Mouse (Mus musculus) myocyte (in vitro differentiated cells): ENCODE data around the gene Fam169b. TPM values are rescaled to one million over a fixed set of nuclear protein-coding genes. Genes with fewer than 3 reads are reported as not detected.

Experiments used
- H3K27me3 ChIP-seq: one replicate; pipeline ENCODE4 v1.6.1; 2011; ENCODE audit not compliant: control insufficient read depth, insufficient read depth, insufficient read length
- H3K36me3 ChIP-seq: one replicate; pipeline ENCODE4 v1.6.1; 2011; ENCODE audit not compliant: control insufficient read depth, insufficient read depth
- H3K4me2 ChIP-seq: one replicate; pipeline ENCODE4 v1.6.1; 2011; ENCODE audit warnings: low read depth, control low read depth
- H3K4me3 ChIP-seq: one replicate; pipeline ENCODE4 v1.5.1; 2011; ENCODE audit warnings: mild to moderate bottlenecking, control low read depth, moderate library complexity
- H3K79me2 ChIP-seq: one replicate; pipeline ENCODE4 v1.6.1; 2011; ENCODE audit not compliant: control insufficient read depth, insufficient read depth
- H3ac ChIP-seq: one replicate; pipeline ENCODE4 v1.6.1; 2011; ENCODE audit not compliant: control insufficient read depth, insufficient read length
- CEBPB ChIP-seq: IDR thresholded peaks from 2 replicates; pipeline ENCODE4 v1.6.1; 2011; ENCODE audit warnings: mild to moderate bottlenecking, moderate library complexity; ENCODE audit not compliant: poor library complexity, insufficient read depth, severe bottlenecking
- E2F4 ChIP-seq: IDR thresholded peaks from one replicate; pipeline ENCODE4 v1.6.1; 2011; ENCODE audit warnings: mild to moderate bottlenecking, control low read depth, moderate library complexity; ENCODE audit not compliant: insufficient read depth
- MAX ChIP-seq: IDR thresholded peaks from one replicate; pipeline ENCODE4 v1.6.1; 2011; ENCODE audit warnings: low read depth, mild to moderate bottlenecking, control low read depth
- MYOD1 ChIP-seq, 3 experiments: IDR thresholded peaks; one replicate each; pipeline ENCODE4 v1.6.1; 2011; ENCODE audit warnings: control low read depth in 2 of 3, low read depth in 2 of 3, mild to moderate bottlenecking in 2 of 3, moderate library complexity in 1 of 3; ENCODE audit not compliant: insufficient read length in 2 of 3, control insufficient read depth in 1 of 3
- MYOG ChIP-seq, 3 experiments: IDR thresholded peaks; one replicate each; pipeline ENCODE4 v1.6.1; 2011; ENCODE audit warnings: control low read depth in 2 of 3, low read depth in 2 of 3, mild to moderate bottlenecking in 2 of 3; ENCODE audit not compliant: insufficient read length in 2 of 3, control insufficient read depth in 1 of 3, insufficient read depth in 1 of 3
- POLR2A ChIP-seq: IDR thresholded peaks from one replicate; pipeline ENCODE4 v1.6.1; 2011; ENCODE audit warnings: low read depth, mild to moderate bottlenecking, control low read depth, moderate library complexity; ENCODE audit not compliant: insufficient read length
- POLR2AphosphoS2 ChIP-seq: IDR thresholded peaks from one replicate; pipeline ENCODE4 v1.6.1; 2011; ENCODE audit warnings: low read depth, control low read depth; ENCODE audit not compliant: insufficient read length
- REST ChIP-seq: IDR thresholded peaks from one replicate; pipeline ENCODE4 v1.6.1; 2011; ENCODE audit warnings: mild to moderate bottlenecking, control low read depth, moderate library complexity; ENCODE audit not compliant: insufficient read depth, insufficient read length
- SRF ChIP-seq: IDR thresholded peaks from one replicate; pipeline ENCODE4 v1.6.1; 2011; ENCODE audit warnings: low read depth; ENCODE audit not compliant: control insufficient read depth, insufficient read length
- TCF12 ChIP-seq: IDR thresholded peaks from one replicate; pipeline ENCODE4 v1.6.1; 2011; ENCODE audit warnings: mild to moderate bottlenecking, control low read depth; ENCODE audit not compliant: poor library complexity, insufficient read depth, severe bottlenecking
- TCF3 ChIP-seq: IDR thresholded peaks from one replicate; pipeline ENCODE4 v1.6.1; 2011; ENCODE audit warnings: low read depth, control low read depth; ENCODE audit not compliant: insufficient read length
- USF1 ChIP-seq: IDR thresholded peaks from one replicate; pipeline ENCODE4 v1.6.1; 2011; ENCODE audit warnings: low read depth, mild to moderate bottlenecking, control low read depth, moderate library complexity
- polyA plus RNA-seq: library from polyadenylated mRNA; unstranded; fragments of >200 nt; fragmentation: generic; extraction: Trizol; gene quantifications from one replicate; pipeline ENCODE4 v1.2.1, GENCODE M21; 2012; ENCODE audit warnings: missing spikeins

Gene Fam169b
- polyA plus RNA-seq, 1 experiment, result 0.79 TPM

DNA sequence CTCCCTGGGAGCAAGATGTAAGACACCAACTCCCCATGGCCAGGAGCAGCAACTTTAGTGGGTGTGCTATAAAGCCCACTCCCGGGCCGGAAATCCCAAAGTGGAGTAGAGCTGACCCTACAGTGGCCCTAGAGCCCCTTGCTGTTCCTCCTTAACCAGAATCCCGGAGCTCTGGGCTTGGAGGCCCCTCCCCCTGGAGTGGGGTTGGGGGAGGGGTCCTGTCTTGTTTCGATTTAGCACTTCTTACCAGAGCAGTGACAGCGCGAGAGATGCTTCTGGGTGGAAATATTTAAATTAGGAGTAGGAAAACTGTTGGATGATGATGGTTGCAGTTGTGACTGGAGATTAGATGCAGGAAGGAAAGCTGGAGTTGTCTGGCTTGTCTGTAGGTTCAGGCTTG lies 45.1 kb upstream of the Fam169b start:
- no peak for TF ChIP-seq CEBPB
- H3K27me3 ChIP-seq, result no peaks in the 10 kb centered on the region
- H3K36me3 ChIP-seq, result peaks cover 6% of the 10 kb centered on the region
- H3ac ChIP-seq, result no peak overlapping the region
- no peak overlapping the region for H3K4me2 ChIP-seq
- H3K79me2 ChIP-seq, result no peaks in the 10 kb centered on the region
- no peak overlapping the region for H3K4me3 ChIP-seq

DNA sequence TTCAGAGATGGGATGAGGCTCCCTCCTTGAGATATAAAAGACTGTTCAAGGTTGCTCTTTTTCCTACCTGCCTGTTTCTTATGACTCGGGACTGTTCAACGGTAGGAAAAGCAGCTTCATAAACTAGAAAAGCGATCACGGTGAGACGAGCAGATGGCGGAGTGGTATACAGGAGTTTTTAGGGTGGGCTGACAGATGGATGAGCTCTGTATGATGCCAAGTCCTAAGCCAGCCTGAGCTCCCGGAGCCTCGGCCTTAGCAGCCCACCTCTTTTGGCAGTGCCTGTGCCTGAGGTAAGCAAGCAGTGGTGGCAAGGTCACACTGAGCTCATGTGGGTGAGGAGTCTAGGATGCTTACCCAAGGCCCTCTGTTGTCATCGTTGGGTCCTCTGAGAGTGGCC lies 42.8 kb upstream of the Fam169b start:
- Histone ChIP-seq H3K79me2 (no peaks in the 10 kb centered on the region), H3K4me3 (no peak overlapping the region), H3K36me3 (peaks cover 4% of the 10 kb centered on the region), H3K4me2 (no peak overlapping the region), H3K27me3 (no peaks in the 10 kb centered on the region), H3ac (no peak overlapping the region)
- TF ChIP-seq POLR2AphosphoS2 (no peak), USF1 (no peak), MAX (no peak), TCF12 (no peak), MYOG (IDR thresholded peaks at IDR 0.05; ENCODE audit: control insufficient read depth in 1 of 3, insufficient read depth in 1 of 3, insufficient read length in 2 of 3, low read depth in 2 of 3) (no peak), POLR2A (no peak), REST (no peak), TCF3 (no peak), E2F4 (no peak), CEBPB (no peak), SRF (no peak), MYOD1 (IDR thresholded peaks at IDR 0.05; ENCODE audit: control insufficient read depth in 1 of 3, insufficient read length in 2 of 3, low read depth in 2 of 3) (no peak)

DNA sequence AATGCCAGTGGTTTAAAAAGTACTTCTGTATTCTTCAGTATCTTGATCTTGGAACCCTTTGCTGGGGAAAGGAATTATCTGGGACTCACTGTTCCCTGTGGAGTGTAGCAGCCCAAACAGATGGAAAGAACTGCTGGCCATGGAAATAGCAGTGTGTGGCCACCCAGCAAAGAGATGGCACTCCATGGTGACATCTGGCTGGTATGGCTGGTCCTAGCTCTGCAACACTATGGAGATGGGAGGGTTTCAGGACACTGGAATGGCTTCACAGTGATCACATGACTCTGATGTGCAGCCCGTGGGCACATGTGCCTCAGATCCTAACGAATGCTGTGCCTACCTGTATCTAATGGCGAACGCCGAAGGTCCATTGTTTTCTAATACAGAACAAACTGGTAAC lies 41.1 kb upstream of the Fam169b start:
- H3K36me3 ChIP-seq, result peaks cover 4% of the 10 kb centered on the region
- H3K79me2 ChIP-seq, result no peaks in the 10 kb centered on the region
- TF ChIP-seq USF1 (no peak), POLR2A (no peak), MYOD1 (IDR thresholded peaks at IDR 0.05; ENCODE audit: control insufficient read depth in 1 of 3, insufficient read length in 2 of 3, low read depth in 2 of 3) (no peak)
- no peak overlapping the region for H3K4me2 ChIP-seq
- H3ac ChIP-seq, result no peak overlapping the region
- no peak overlapping the region for H3K4me3 ChIP-seq
- no peaks in the 10 kb centered on the region for H3K27me3 ChIP-seq

DNA sequence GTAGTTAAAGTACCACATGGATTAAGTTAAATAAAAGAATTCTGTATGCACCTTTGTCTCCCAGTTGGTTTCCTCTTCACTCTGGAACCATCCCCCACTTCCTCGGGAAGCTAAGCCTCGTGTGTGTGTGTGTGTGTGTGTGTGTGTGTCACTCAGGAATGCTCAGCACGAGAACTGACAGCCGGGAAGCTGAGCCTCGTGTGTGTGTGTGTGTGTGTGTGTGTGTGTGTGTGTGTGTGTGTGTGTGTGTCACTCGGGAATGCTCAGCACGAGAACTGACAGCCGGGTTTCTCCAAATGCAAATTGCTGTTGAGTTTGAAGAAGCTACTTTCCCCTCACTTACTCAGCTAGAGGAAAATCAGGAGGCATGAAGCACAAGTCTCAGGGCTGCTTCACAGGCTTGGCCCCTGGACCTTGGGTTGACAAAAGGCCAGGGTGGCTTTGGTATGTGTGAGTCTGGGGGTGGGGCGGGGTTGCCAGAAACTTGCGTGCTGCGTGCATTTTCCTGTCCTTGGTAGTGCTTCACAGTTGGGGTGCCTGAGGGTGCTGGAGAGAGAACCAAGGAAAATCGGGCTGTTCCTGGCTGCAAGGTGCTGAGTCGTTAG lies 39.9 kb upstream of the Fam169b start:
- TF ChIP-seq REST (no peak), POLR2A (no peak), TCF3 (no peak), CEBPB (no peak), USF1 (no peak), POLR2AphosphoS2 (no peak), TCF12 (no peak), MYOD1 (IDR thresholded peaks at IDR 0.05; ENCODE audit: control insufficient read depth in 1 of 3, insufficient read length in 2 of 3, low read depth in 2 of 3) (no peak), SRF (no peak), MAX (no peak), E2F4 (no peak), MYOG (IDR thresholded peaks at IDR 0.05; ENCODE audit: control insufficient read depth in 1 of 3, insufficient read depth in 1 of 3, insufficient read length in 2 of 3, low read depth in 2 of 3) (no peak)
- H3K4me3 ChIP-seq, result no peak overlapping the region
- H3ac ChIP-seq, result no peak overlapping the region
- peaks cover 4% of the 10 kb centered on the region for H3K36me3 ChIP-seq
- no peak overlapping the region for H3K4me2 ChIP-seq
- no peaks in the 10 kb centered on the region for H3K27me3 ChIP-seq
- H3K79me2 ChIP-seq, result no peaks in the 10 kb centered on the region

DNA sequence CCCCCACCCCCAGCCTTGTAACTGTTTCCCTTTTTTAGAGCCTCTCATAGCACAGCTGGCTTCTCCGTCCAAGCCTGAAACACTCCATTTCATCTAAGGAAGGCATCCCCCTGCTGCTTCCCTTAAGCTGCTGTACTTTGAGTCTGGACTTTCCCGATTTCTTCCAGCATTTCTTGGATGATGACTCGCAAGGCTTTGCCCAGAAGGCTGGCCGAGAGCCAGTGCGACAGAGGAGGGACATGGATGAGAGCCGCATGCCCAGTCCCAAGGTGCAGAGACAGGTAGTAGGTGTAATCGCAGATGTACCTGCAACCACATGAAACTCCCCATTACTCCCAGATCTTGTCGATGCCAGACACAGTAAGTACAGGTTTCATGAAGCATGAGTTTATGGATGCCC lies 36.8 kb upstream of the Fam169b start:
- TF ChIP-seq SRF (no peak), POLR2A (no peak), E2F4 (no peak), POLR2AphosphoS2 (no peak), MYOG (IDR thresholded peaks at IDR 0.05; ENCODE audit: control insufficient read depth in 1 of 3, insufficient read depth in 1 of 3, insufficient read length in 2 of 3, low read depth in 2 of 3) (no peak)
- H3K79me2 ChIP-seq, result no peaks in the 10 kb centered on the region
- H3ac ChIP-seq, result no peak overlapping the region

More for the DNA sequence above, 36.8 kb upstream of the Fam169b start:
- Histone ChIP-seq H3K36me3 (peaks cover 4% of the 10 kb centered on the region), H3K4me3 (no peak overlapping the region), H3K27me3 (no peaks in the 10 kb centered on the region), H3K4me2 (no peak overlapping the region)
